Mouse (Mus musculus) megakaryocyte progenitor cell, adult 5-6 weeks (primary cell): ENCODE results near the gene Filip1. TPM values are rescaled to one million over a fixed set of nuclear protein-coding genes. Genes with fewer than 3 reads are reported as not detected.

Experiments used
- ATAC-seq: replicated peaks from 2 replicates; pipeline ENCODE4 v1.8.0; 2016; ENCODE audit warnings: mild to moderate bottlenecking, moderate TSS enrichment, inconsistent platforms; ENCODE audit not compliant: poor library complexity
- total RNA-seq, 2 experiments: library from RNA; stranded (forward) in 1 of 2; stranded (reverse) in 1 of 2; fragments of 157-497, 149-512 nt in 1 of 2; fragments of 200-1000 nt in 1 of 2; gene quantifications; 2 replicates each; pipeline versions ENCODE4 v1.2.3 to v1.2.4; 2015 to 2017

Filip1 gene
- total RNA-seq, 2 experiments from 2014 or later = 0.58 to 1.3 TPM

GRCm38 (mm10) chr9:79918325-79919117 lies 94.1 kb downstream of the Filip1 start:
- peak; percentile 7; the same call in 1 of the 2 replicates for ATAC-seq

- ATAC-seq = no peak
Measured at GRCm38 (mm10) chr9:79914276-79914675, 98.4 kb downstream of the Filip1 start.

- ATAC-seq = no peak
Measured at GRCm38 (mm10) chr9:79912971-79913370, 99.7 kb downstream of the Filip1 start.

GRCm38 (mm10) chr9:79910166-79910565 lies 102.5 kb downstream of the Filip1 start:
- ATAC-seq = no peak

- ATAC-seq = peak; percentile 92
Measured at GRCm38 (mm10) chr9:79898815-79899214, 113.8 kb downstream of the Filip1 start.

- no peak for ATAC-seq
Measured at GRCm38 (mm10) chr9:79894665-79895064, 118.0 kb downstream of the Filip1 start.

GRCm38 (mm10) chr9:79893841-79894612 lies 118.6 kb downstream of the Filip1 start:
- peak; percentile 49; the same call in 1 of the 2 replicates for ATAC-seq

GRCm38 (mm10) chr9:79892183-79892582 lies 120.5 kb downstream of the Filip1 start:
- ATAC-seq = no peak

GRCm38 (mm10) chr9:79890488-79890887 lies 122.2 kb downstream of the Filip1 start:
- no peak for ATAC-seq

GRCm38 (mm10) chr9:79889132-79889531 lies 123.5 kb downstream of the Filip1 start:
- peak; percentile 55 for ATAC-seq

- ATAC-seq = peak; percentile 90
Measured at GRCm38 (mm10) chr9:79885244-79886210, 127.1 kb downstream of the Filip1 start.

GRCm38 (mm10) chr9:79883139-79883538 lies 129.5 kb downstream of the Filip1 start:
- ATAC-seq = peak; percentile 26; the same call in 1 of the 2 replicates

GRCm38 (mm10) chr9:79880031-79880430 lies 132.6 kb downstream of the Filip1 start:
- no peak for ATAC-seq

GRCm38 (mm10) chr9:79875522-79876131 lies 137.0 kb downstream of the Filip1 start:
- ATAC-seq = no peak

- no peak for ATAC-seq
Measured at GRCm38 (mm10) chr9:79872598-79872997, 140.1 kb downstream of the Filip1 start.

GRCm38 (mm10) chr9:79869512-79869911 lies 143.1 kb downstream of the Filip1 start:
- no peak for ATAC-seq

GRCm38 (mm10) chr9:79865998-79866397 lies 146.7 kb downstream of the Filip1 start:
- ATAC-seq = peak; percentile 63

- ATAC-seq = no peak
Measured at GRCm38 (mm10) chr9:79862544-79862943, 150.1 kb downstream of the Filip1 start.

- ATAC-seq = peak; percentile 76
Measured at GRCm38 (mm10) chr9:79847099-79847498, 165.6 kb downstream of the Filip1 start.

- ATAC-seq = no peak
Measured at GRCm38 (mm10) chr9:79842615-79843014, 170.0 kb downstream of the Filip1 start.
